Mouse (Mus musculus) ES-Bruce4 (cell line): Measurements from ENCODE around the gene Trim26.

Source experiments
- CTCF ChIP-seq: IDR thresholded peaks from one replicate; pipeline ENCODE4 v1.8.1; 2011; ENCODE audit warnings: low read depth, low read length
- EP300 ChIP-seq: IDR thresholded peaks from 2 replicates; pipeline ENCODE4 v1.6.1; 2011; ENCODE audit warnings: low read depth, low read length; ENCODE audit not compliant: insufficient read depth
- POLR2A ChIP-seq: IDR thresholded peaks from one replicate; pipeline ENCODE4 v1.8.1; 2011; ENCODE audit warnings: low read length; ENCODE audit not compliant: insufficient read depth

DNA sequence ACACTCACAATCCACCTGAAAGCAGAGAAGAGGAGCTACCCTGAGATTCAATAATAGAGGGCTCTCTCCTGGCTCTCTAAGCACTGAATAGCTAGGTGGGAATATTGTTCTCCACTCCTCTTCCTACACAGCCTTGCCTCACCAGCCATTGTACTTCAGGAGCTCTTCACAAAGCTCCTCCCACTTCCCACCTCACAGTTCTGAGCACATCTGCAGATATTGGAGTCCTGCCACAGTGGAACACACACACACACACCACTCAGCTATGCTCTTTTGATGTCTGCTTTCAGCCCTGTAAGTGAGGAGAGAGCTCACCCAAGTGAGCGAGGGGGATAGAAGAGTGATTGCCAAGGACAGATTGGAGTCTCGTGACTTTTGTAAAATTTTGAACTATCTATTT lies 46.4 kb downstream of the Trim26 start:
- no peak for TF ChIP-seq CTCF
- no peak for TF ChIP-seq POLR2A
- no peak for TF ChIP-seq EP300
